In genomic region chr10:59970450-59971062, GRCm38 (mm10) we compare ENCODE assay signal across 8 mouse cellular contexts. TPM values are rescaled to one million over a fixed set of nuclear protein-coding genes. Genes with fewer than 3 reads are reported as not detected.
A peak's percentile ranks its signal among the peaks of the same experiment; 100 is the strongest.
DNase-seq lines count a peak whose midpoint lies in the region; ATAC-seq lines count a peak whose summit lies in the region.

No protein-coding gene starts in this region.

- 22% methylated on average over 6 of the region's 6 CpGs for WGBS in embryonic facial prominence, embryonic 11.5 days
- WGBS in hindbrain, embryonic 13.5 days = 26% methylated on average over 6 of the region's 6 CpGs
- WGBS in midbrain, embryonic 12.5 days = 32% methylated on average over 6 of the region's 6 CpGs

- no peaks in the 10 kb centered on the region for H3K36me3 ChIP-seq in embryonic facial prominence, embryonic 11.5 days (replicated peaks; ENCODE audit: control insufficient read depth, insufficient read depth, low read depth, low read length)
- no peaks in the 10 kb centered on the region for H3K36me3 ChIP-seq in hindbrain, embryonic 13.5 days
- no peaks in the 10 kb centered on the region for H3K36me3 ChIP-seq in midbrain, embryonic 12.5 days

- intact Hi-C loops in gastrocnemius, postnatal 36 days (cut with DNase I) = no loop called here

- peak overlapping the region; percentile 70 for H3K4me2 ChIP-seq in embryonic facial prominence, embryonic 11.5 days (ENCODE audit: low read depth, low read length)
- peak overlapping the region; percentile 68 for H3K4me2 ChIP-seq in hindbrain, embryonic 13.5 days
- peak overlapping the region; percentile 75 for H3K4me2 ChIP-seq in midbrain, embryonic 12.5 days (replicated peaks)

- H3K27ac ChIP-seq in embryonic facial prominence, embryonic 11.5 days (replicated peaks; ENCODE audit: low read depth, low read length) = peak overlapping the region; percentile 83
- H3K27ac ChIP-seq in hindbrain, embryonic 13.5 days = peak overlapping the region; percentile 95
- H3K27ac ChIP-seq in midbrain, embryonic 12.5 days (replicated peaks) = peak overlapping the region; percentile 89

- ATAC-seq in embryonic facial prominence, embryonic 11.5 days (replicated peaks; ENCODE audit: insufficient number of reproducible peaks, low FRiP score, low TSS enrichment, low read depth) = no peak
- ATAC-seq in hindbrain, embryonic 13.5 days (ENCODE audit: low FRiP score) = no peak
- ATAC-seq in midbrain, embryonic 12.5 days (ENCODE audit: low FRiP score, low read depth) = no peak

- H3K4me3 ChIP-seq in embryonic facial prominence, embryonic 11.5 days (ENCODE audit: low read depth, low read length) = peak overlapping the region; percentile 50
- peak overlapping the region; percentile 51 for H3K4me3 ChIP-seq in hindbrain, embryonic 13.5 days
- H3K4me3 ChIP-seq in midbrain, embryonic 12.5 days = peak overlapping the region; percentile 53

- H3K9me3 ChIP-seq in embryonic facial prominence, embryonic 11.5 days (replicated peaks; ENCODE audit: control insufficient read depth, low read length) = no peaks in the 10 kb centered on the region
- no peaks in the 10 kb centered on the region for H3K9me3 ChIP-seq in hindbrain, embryonic 13.5 days
- no peaks in the 10 kb centered on the region for H3K9me3 ChIP-seq in midbrain, embryonic 12.5 days

- no peaks in the 10 kb centered on the region for H3K27me3 ChIP-seq in embryonic facial prominence, embryonic 11.5 days (ENCODE audit: control insufficient read depth, insufficient read depth, low read length)
- no peaks in the 10 kb centered on the region for H3K27me3 ChIP-seq in hindbrain, embryonic 13.5 days
- no peaks in the 10 kb centered on the region; the same call in none of the 2 replicates for H3K27me3 ChIP-seq in midbrain, embryonic 12.5 days

- H3K4me1 ChIP-seq in embryonic facial prominence, embryonic 11.5 days (ENCODE audit: control insufficient read depth, insufficient read depth, low read length) = peaks cover 7% of the 10 kb centered on the region
- peaks cover 48% of the 10 kb centered on the region for H3K4me1 ChIP-seq in hindbrain, embryonic 13.5 days (replicated peaks)
- H3K4me1 ChIP-seq in midbrain, embryonic 12.5 days = peaks cover 38% of the 10 kb centered on the region

- DNase-seq in heart, adult 11 months = peak; percentile 98
- DNase-seq in heart, postnatal 4 days = no peak
- no peak for DNase-seq in embryonic facial prominence, embryonic 11.5 days (ENCODE audit: low spot score)
- no peak for DNase-seq in layer of hippocampus, adult 9-10 months (ENCODE audit: low spot score)
- DNase-seq in frontal cortex, postnatal 14 days (ENCODE audit: low spot score in 2 of 2) = no peak
- no peak for DNase-seq in gastrocnemius, postnatal 36 days

- peak overlapping the region; percentile 84 for H3K9ac ChIP-seq in embryonic facial prominence, embryonic 11.5 days (replicated peaks; ENCODE audit: low read length)
- H3K9ac ChIP-seq in hindbrain, embryonic 13.5 days = peak overlapping the region; percentile 85
- H3K9ac ChIP-seq in midbrain, embryonic 12.5 days (replicated peaks) = peak overlapping the region; percentile 81; the same call in 1 of the 2 replicates

RNA-seq across cellular contexts. Expression of gene Ddit4, which starts 18.9 kb away (rescaled TPM):
- total RNA-seq in heart, postnatal 4 days (2021) = 10 to 100 TPM; 31.4 to 36.9 TPM
- 6.3 and 6.9 TPM in 2 replicates for polyA plus RNA-seq in embryonic facial prominence, embryonic 11.5 days (2014; fragmentation: Nextera tagmentation; extraction: Ambion mirVana)
- polyA plus RNA-seq in hindbrain, embryonic 13.5 days (2015; fragmentation: Nextera tagmentation; extraction: Ambion mirVana) = 64.8 and 69.6 TPM in 2 replicates
- polyA plus RNA-seq in midbrain, embryonic 12.5 days (2016; fragmentation: Nextera tagmentation; extraction: Ambion mirVana) = 47.6 and 51.6 TPM in 2 replicates
- 10 to 100 TPM; 18.2 to 39.3 TPM for total RNA-seq in gastrocnemius, postnatal 36 days (2021)

RNA-seq across cellular contexts. Expression of gene Ascc1, which starts 32.0 kb away (rescaled TPM):
- 10 to 100 TPM; 20.2 to 22.0 TPM for total RNA-seq in heart, postnatal 4 days (2021)
- 43.9 and 48.7 TPM in 2 replicates for polyA plus RNA-seq in embryonic facial prominence, embryonic 11.5 days (2014; fragmentation: Nextera tagmentation; extraction: Ambion mirVana)
- polyA plus RNA-seq in hindbrain, embryonic 13.5 days (2015; fragmentation: Nextera tagmentation; extraction: Ambion mirVana) = 47.1 and 47.5 TPM in 2 replicates
- polyA plus RNA-seq in midbrain, embryonic 12.5 days (2016; fragmentation: Nextera tagmentation; extraction: Ambion mirVana) = 37.4 and 39.6 TPM in 2 replicates
- 10 to 100 TPM; 12.8 to 13.1 TPM for total RNA-seq in gastrocnemius, postnatal 36 days (2021)

RNA-seq across cellular contexts. Expression of gene Anapc16, which starts 32.4 kb away (rescaled TPM):
- total RNA-seq in heart, postnatal 4 days (2021) = 10 to 100 TPM; 70.5 to 73.5 TPM
- polyA plus RNA-seq in embryonic facial prominence, embryonic 11.5 days (2014; fragmentation: Nextera tagmentation; extraction: Ambion mirVana) = 88.7 and 93.8 TPM in 2 replicates
- polyA plus RNA-seq in hindbrain, embryonic 13.5 days (2015; fragmentation: Nextera tagmentation; extraction: Ambion mirVana) = 127 and 134 TPM in 2 replicates
- 110 and 115 TPM in 2 replicates for polyA plus RNA-seq in midbrain, embryonic 12.5 days (2016; fragmentation: Nextera tagmentation; extraction: Ambion mirVana)
- 10 to 100 TPM; 45.0 to 46.0 TPM for total RNA-seq in gastrocnemius, postnatal 36 days (2021)
